Mouse (Mus musculus) MEL (cell line): ENCODE data around the gene Cd5. TPM values are rescaled to one million over a fixed set of nuclear protein-coding genes. Genes with fewer than 3 reads are reported as not detected.

Experiments used
- DNase-seq: peaks from one replicate; pipeline ENCODE4 v3.0.0; 2011; ENCODE audit warnings: low read depth, low spot score
- H3K27ac ChIP-seq: 2 replicates; pipeline ENCODE4 v1.5.1; 2012; ENCODE audit warnings: low read depth, mild to moderate bottlenecking, control low read depth, low read length, moderate library complexity; ENCODE audit not compliant: control insufficient read depth
- H3K27me3 ChIP-seq, 2 experiments: fragments of 150-350 bp in 1 of 2; sonication (generic) in 1 of 2; 2 replicates each; pipeline ENCODE4 v1.6.1; 2012; ENCODE audit warnings: low read length in 2 of 2, mild to moderate bottlenecking in 2 of 2, improper control_type of control experiment in 1 of 2, moderate library complexity in 1 of 2; ENCODE audit not compliant: insufficient read depth in 2 of 2, control insufficient read depth in 1 of 2
- H3K36me3 ChIP-seq, 2 experiments: 2 replicates each; pipeline ENCODE4 v1.6.1; 2012 to 2014; ENCODE audit warnings: low read length in 2 of 2, improper control_type of control experiment in 1 of 2, inconsistent platforms in 1 of 2, mild to moderate bottlenecking in 1 of 2; ENCODE audit not compliant: insufficient read depth in 2 of 2, control insufficient read depth in 1 of 2
- H3K4me1 ChIP-seq, 2 experiments: fragments of 150-350 bp in 1 of 2; sonication (generic) in 1 of 2; 2 replicates each; pipeline ENCODE4 v1.6.1; 2012; ENCODE audit warnings: low read length in 2 of 2, improper control_type of control experiment in 1 of 2, mild to moderate bottlenecking in 1 of 2; ENCODE audit not compliant: insufficient read depth in 2 of 2, control insufficient read depth in 1 of 2
- H3K4me3 ChIP-seq, 2 experiments: fragments of 150-350 bp in 1 of 2; sonication (generic) in 1 of 2; 2 replicates each; pipeline ENCODE4 v1.5.1; 2012; ENCODE audit warnings: low read depth in 2 of 2, low read length in 2 of 2, mild to moderate bottlenecking in 2 of 2, moderate library complexity in 2 of 2, control low read depth in 1 of 2, improper control_type of control experiment in 1 of 2; ENCODE audit not compliant: control insufficient read depth in 1 of 2, insufficient read depth in 1 of 2
- H3K79me2 ChIP-seq: 2 replicates; pipeline ENCODE4 v1.6.1; 2012; ENCODE audit warnings: mild to moderate bottlenecking, low read length, moderate library complexity; ENCODE audit not compliant: control insufficient read depth, poor library complexity, insufficient read depth
- H3K9ac ChIP-seq: 2 replicates; pipeline ENCODE4 v1.6.1; 2012; ENCODE audit warnings: low read depth, mild to moderate bottlenecking, control low read depth, low read length, moderate library complexity; ENCODE audit not compliant: control insufficient read depth, poor library complexity, severe bottlenecking
- H3K9me3 ChIP-seq: fragments of 150-350 bp; sonication (generic); replicated peaks from 2 replicates; pipeline ENCODE4 v1.6.1; 2012; ENCODE audit warnings: mild to moderate bottlenecking, low read length, improper control_type of control experiment, moderate library complexity; ENCODE audit not compliant: insufficient read depth
- BHLHE40 ChIP-seq: IDR thresholded peaks from 2 replicates; pipeline ENCODE4 v1.6.1; 2012; ENCODE audit warnings: low read depth, mild to moderate bottlenecking, inconsistent platforms, low read length, improper control_type of control experiment, borderline replicate concordance
- CHD2 ChIP-seq: IDR thresholded peaks from 2 replicates; pipeline ENCODE4 v1.6.1; 2011; ENCODE audit warnings: low read length, improper control_type of control experiment
- CTCF ChIP-seq, 3 experiments: IDR thresholded peaks in 2 of 3; conservative IDR thresholded peaks in 1 of 3; 2 replicates each; pipeline ENCODE4 v1.5.1; 2011 to 2012; ENCODE audit warnings: low read length in 3 of 3, low read depth in 2 of 3, mild to moderate bottlenecking in 2 of 3, improper control_type of control experiment in 1 of 3, inconsistent platforms in 1 of 3, mixed read lengths in 1 of 3, moderate library complexity in 1 of 3; ENCODE audit not compliant: control insufficient read depth in 1 of 3, insufficient read depth in 1 of 3, poor library complexity in 1 of 3, severe bottlenecking in 1 of 3
- ETS1 ChIP-seq: IDR thresholded peaks from 2 replicates; pipeline ENCODE4 v1.6.1; 2012; ENCODE audit warnings: low read depth, mild to moderate bottlenecking, inconsistent platforms, low read length, improper control_type of control experiment, moderate library complexity
- GATA1 ChIP-seq: IDR thresholded peaks from 2 replicates; pipeline ENCODE4 v1.6.1; 2011; ENCODE audit warnings: low read depth, low read length, improper control_type of control experiment
- JUND ChIP-seq: IDR thresholded peaks from 2 replicates; pipeline ENCODE4 v1.6.1; 2011; ENCODE audit warnings: low read depth, mild to moderate bottlenecking, improper control_type of control experiment, low read length
- KAT2A ChIP-seq: conservative IDR thresholded peaks from 2 replicates; pipeline ENCODE4 v1.6.1; 2012; ENCODE audit warnings: low read depth, low read length, improper control_type of control experiment, inconsistent platforms
- MAZ ChIP-seq: IDR thresholded peaks from 2 replicates; pipeline ENCODE4 v1.6.1; 2012; ENCODE audit warnings: low read depth, mild to moderate bottlenecking, inconsistent platforms, low read length, improper control_type of control experiment
- MXI1 ChIP-seq: IDR thresholded peaks from 2 replicates; pipeline ENCODE4 v1.6.1; 2011; ENCODE audit warnings: mild to moderate bottlenecking, low read depth, low read length, improper control_type of control experiment
- MYC ChIP-seq: IDR thresholded peaks from 2 replicates; pipeline ENCODE4 v1.6.1; 2011; ENCODE audit warnings: low read depth, mild to moderate bottlenecking, low read length, improper control_type of control experiment, moderate library complexity
- POLR2AphosphoS2 ChIP-seq: IDR thresholded peaks from 2 replicates; pipeline ENCODE4 v1.6.1; 2011; ENCODE audit warnings: low read length, improper control_type of control experiment
- RCOR1 ChIP-seq: IDR thresholded peaks from 2 replicates; pipeline ENCODE4 v1.6.1; 2012; ENCODE audit warnings: low read depth, mild to moderate bottlenecking, inconsistent platforms, low read length, improper control_type of control experiment
- SIN3A ChIP-seq: IDR thresholded peaks from 2 replicates; pipeline ENCODE4 v1.6.1; 2012; ENCODE audit warnings: low read length, improper control_type of control experiment, inconsistent platforms
- SMC3 ChIP-seq: IDR thresholded peaks from 2 replicates; pipeline ENCODE4 v1.6.1; 2011; ENCODE audit warnings: low read depth, low read length, improper control_type of control experiment
- TBP ChIP-seq: IDR thresholded peaks from 2 replicates; pipeline ENCODE4 v1.8.0; 2011; ENCODE audit warnings: low read depth, low read length, improper control_type of control experiment
- UBTF ChIP-seq: IDR thresholded peaks from 2 replicates; pipeline ENCODE4 v1.6.1; 2012; ENCODE audit warnings: low read depth, mild to moderate bottlenecking, inconsistent platforms, low read length, improper control_type of control experiment, moderate library complexity, borderline replicate concordance; ENCODE audit not compliant: insufficient read depth
- USF1 ChIP-seq: IDR thresholded peaks from 2 replicates; pipeline ENCODE4 v1.6.1; 2014; ENCODE audit warnings: low read depth, mild to moderate bottlenecking, inconsistent platforms, low read length, improper control_type of control experiment, moderate library complexity
- ZC3H11A ChIP-seq: IDR thresholded peaks from 2 replicates; pipeline ENCODE4 v1.6.1; 2012; ENCODE audit warnings: low read depth, mild to moderate bottlenecking, inconsistent platforms, low read length, improper control_type of control experiment
- ZKSCAN1 ChIP-seq: IDR thresholded peaks from 2 replicates; pipeline ENCODE4 v1.6.1; 2012; ENCODE audit warnings: low read depth, mild to moderate bottlenecking, inconsistent platforms, low read length, improper control_type of control experiment, moderate library complexity
- ZNF384 ChIP-seq: IDR thresholded peaks from 2 replicates; pipeline ENCODE4 v1.6.1; 2012; ENCODE audit warnings: low read depth, mild to moderate bottlenecking, inconsistent platforms, low read length, improper control_type of control experiment
- polyA plus RNA-seq, 2 experiments: library from polyadenylated mRNA; stranded (reverse) in 1 of 2; unstranded in 1 of 2; fragments of >175 nt in 1 of 2; fragments of >200 nt in 1 of 2; gene quantifications; 2 replicates each; pipeline versions ENCODE4 v1.2.1 to v1.2.4; 2012; ENCODE audit warnings: low replicate concordance in 2 of 2, low read depth in 1 of 2; ENCODE audit not compliant: insufficient read length in 2 of 2, insufficient read depth in 1 of 2, missing spikeins in 1 of 2
- total RNA-seq: library from RNA; depleted of rRNA; stranded (reverse); fragments of 300-350 nt; gene quantifications from 2 replicates; pipeline ENCODE4 v1.2.3, GENCODE M21; 2012

Cd5 gene
- total and polyA plus RNA-seq, 3 experiments, result not detected

DNA sequence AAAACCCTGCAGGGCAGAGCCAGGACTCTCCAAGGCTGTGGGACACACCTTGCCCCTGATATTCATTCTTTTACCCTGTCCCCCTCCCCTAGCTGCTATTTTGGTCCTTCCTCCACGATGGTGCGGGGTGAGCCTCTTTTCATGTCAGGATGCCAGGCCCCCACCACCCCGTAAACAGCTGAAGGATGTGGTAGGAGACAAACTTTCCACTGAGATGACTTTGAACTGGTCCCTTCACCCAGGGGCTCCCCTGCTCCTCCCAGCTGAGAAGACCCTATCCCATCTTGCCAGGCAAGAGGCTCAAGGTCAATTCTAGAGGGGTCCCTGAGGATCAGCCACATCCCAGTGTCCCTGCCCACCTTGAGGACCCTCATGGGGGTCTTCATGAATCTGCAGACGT lies 48.6 kb upstream of the Cd5 start:
- Histone ChIP-seq H3K9me3 (no peaks in the 10 kb centered on the region), H3K36me3 (no peaks in the 10 kb centered on the region), H3K27ac (no peak overlapping the region), H3K4me1 (no peaks in the 10 kb centered on the region), H3K9ac (no peak overlapping the region), H3K4me3 (no peak overlapping the region), H3K79me2 (no peaks in the 10 kb centered on the region), H3K27me3 (peaks cover 3 to 8% of the 10 kb centered on the region in 2 experiments; a peak in 2 of 4 replicates)
- no peak for DNase-seq
- TF ChIP-seq CHD2, result no peak
- TF ChIP-seq KAT2A, result no peak
- TF ChIP-seq SMC3, result no peak
- TF ChIP-seq RCOR1, result no peak
- no peak for TF ChIP-seq JUND
- no peak for TF ChIP-seq ZC3H11A
- no peak for TF ChIP-seq CTCF (IDR thresholded peaks at IDR 0.05 in 2 of 3, conservative IDR thresholded peaks at IDR 0.05 in 1 of 3; ENCODE audit: control insufficient read depth in 1 of 3, insufficient read depth in 1 of 3, low read depth in 2 of 3, low read length in 3 of 3, poor library complexity in 1 of 3, severe bottlenecking in 1 of 3)
- no peak for TF ChIP-seq MAZ
- no peak for TF ChIP-seq TBP

DNA sequence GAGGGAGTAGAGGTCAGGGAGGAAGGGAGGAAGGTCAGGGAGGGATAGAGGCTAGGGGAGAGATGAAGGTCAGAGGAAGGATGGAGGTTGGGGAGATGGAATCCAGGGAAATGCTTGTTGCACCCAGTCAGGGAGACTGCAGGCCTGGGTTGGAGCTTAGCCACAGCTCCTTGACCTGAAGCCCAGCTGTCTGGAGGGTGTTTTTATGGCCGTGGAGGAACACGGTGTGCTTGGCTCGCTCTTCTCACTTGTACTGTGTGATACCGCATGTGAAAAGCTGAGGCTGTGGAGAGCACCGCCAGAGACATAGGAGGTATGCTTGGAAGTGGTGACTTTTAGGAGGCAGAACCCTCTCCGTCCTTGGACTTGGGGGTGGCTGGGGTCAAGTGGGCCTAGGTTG lies 48.0 kb upstream of the Cd5 start:
- Histone ChIP-seq H3K4me1 (no peaks in the 10 kb centered on the region), H3K27ac (no peak overlapping the region), H3K9ac (no peak overlapping the region), H3K4me3 (no peak overlapping the region), H3K27me3 (peaks cover 3 to 10% of the 10 kb centered on the region in 2 experiments; a peak in 3 of 4 replicates), H3K36me3 (no peaks in the 10 kb centered on the region), H3K79me2 (no peaks in the 10 kb centered on the region), H3K9me3 (no peaks in the 10 kb centered on the region)
- no peak for TF ChIP-seq UBTF
- no peak for TF ChIP-seq USF1
- no peak for TF ChIP-seq RCOR1
- no peak for TF ChIP-seq TBP
- no peak for TF ChIP-seq MYC
- TF ChIP-seq KAT2A, result no peak
- TF ChIP-seq GATA1, result no peak
- no peak for TF ChIP-seq ZNF384
- TF ChIP-seq BHLHE40, result no peak
- TF ChIP-seq SIN3A, result no peak
- no peak for TF ChIP-seq POLR2AphosphoS2
- no peak for TF ChIP-seq JUND
- TF ChIP-seq ETS1, result no peak
- no peak for TF ChIP-seq ZKSCAN1
- no peak for TF ChIP-seq CTCF (IDR thresholded peaks at IDR 0.05 in 2 of 3, conservative IDR thresholded peaks at IDR 0.05 in 1 of 3; ENCODE audit: control insufficient read depth in 1 of 3, insufficient read depth in 1 of 3, low read depth in 2 of 3, low read length in 3 of 3, poor library complexity in 1 of 3, severe bottlenecking in 1 of 3)
- no peak for TF ChIP-seq MXI1
- DNase-seq, result no peak
